11 mouse cellular contexts compared by ENCODE assay signal in the genomic region with DNA sequence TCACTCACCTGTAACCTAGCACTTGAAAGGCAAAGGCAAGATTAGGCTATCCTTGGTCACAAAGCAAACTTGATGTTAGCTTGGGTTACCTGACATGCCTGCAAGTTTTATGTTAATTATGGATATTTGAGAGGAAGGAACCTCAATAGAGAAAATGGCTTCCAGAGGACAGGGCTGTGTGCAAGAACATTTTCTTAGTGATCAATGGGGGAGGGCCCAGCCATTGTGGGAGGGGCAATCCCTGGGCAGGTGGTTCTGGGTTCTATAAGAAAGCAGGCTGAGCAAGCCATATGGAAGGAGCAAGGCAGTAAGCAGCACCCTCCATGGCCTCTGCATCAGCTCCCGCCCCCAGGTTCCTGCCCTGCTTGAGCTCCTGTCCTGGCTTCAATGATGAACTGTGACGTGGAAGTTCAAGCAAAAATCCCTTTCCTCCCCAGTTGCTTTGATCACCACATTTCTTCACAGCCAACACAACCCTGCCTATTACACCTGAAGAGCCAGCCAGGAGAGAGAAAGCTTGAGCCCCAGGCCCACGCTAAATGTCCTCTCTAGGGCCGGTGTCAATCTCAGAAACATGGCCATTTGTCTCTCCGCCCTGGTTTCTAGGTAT. TPM values are rescaled to one million over a fixed set of nuclear protein-coding genes. Genes with fewer than 3 reads are reported as not detected.
DNase-seq lines count a peak whose midpoint lies in the region; ATAC-seq and TF ChIP-seq lines count a peak whose summit lies in the region.
"Had no signal": no experiment of that assay in that cellular context is flagged by ENCODE, and none has a peak within 500 bp of the region (broad histone marks: within the 10 kb centered on the region; RNA-seq: fewer than 3 reads in every experiment).

No protein-coding gene starts in this region.

- H3K9me3 ChIP-seq in heart, embryonic 10.5 days: no peaks in the 10 kb centered on the region
- no peaks in the 10 kb centered on the region for H3K9me3 ChIP-seq in lung, embryonic 14.5 days (ENCODE audit: low read depth, low read length)
- no peaks in the 10 kb centered on the region for H3K9me3 ChIP-seq in neural tube, embryonic 15.5 days (replicated peaks)

- 91% methylated on average over 5 of the region's 5 CpGs for WGBS in heart, embryonic 10.5 days
- 87% methylated on average over 5 of the region's 5 CpGs for WGBS in lung, embryonic 14.5 days
- 89% methylated on average over 5 of the region's 5 CpGs for WGBS in neural tube, embryonic 15.5 days

- DNase-seq in heart, embryonic 10.5 days (ENCODE audit: low spot score): no peak
- DNase-seq in heart, postnatal 10 days: no peak
- DNase-seq in lung, embryonic 14.5 days: no peak
- DNase-seq in lung, postnatal 36 days: no peak
- no peak for DNase-seq in frontal cortex, postnatal 36 days (ENCODE audit: low spot score in 2 of 2)
- DNase-seq in right cerebral cortex, adult 2 months (ENCODE audit: low spot score in 2 of 2): no peak
- DNase-seq: B cell, adult 2 months; gastrocnemius, postnatal 36 days; lung, postnatal 14 days had no signal

- no peak overlapping the region for H3K4me3 ChIP-seq in heart, embryonic 10.5 days
- no peak overlapping the region for H3K4me3 ChIP-seq in lung, embryonic 14.5 days (ENCODE audit: low read depth, low read length)
- H3K4me3 ChIP-seq in neural tube, embryonic 15.5 days (replicated peaks): no peak overlapping the region

- intact Hi-C loops in heart, postnatal 10 days (cut with DNase I): loop anchor here (2.0 kb wide), 1 partner anchor 13 kb away; no protein-coding TSS in a partner anchor

- ATAC-seq in lung, embryonic 14.5 days (ENCODE audit: insufficient read depth): no peak
- peak; percentile 64 for ATAC-seq in inflammation-experienced regulatory T-cells, adult 6 months
- ATAC-seq in neural tube, embryonic 15.5 days (ENCODE audit: low FRiP score): no peak

- TF ChIP-seq CTCF in lung, embryonic 14.5 days (IDR thresholded peaks at IDR 0.05; ENCODE audit: low read depth): no peak

- H3K36me3 ChIP-seq in heart, embryonic 10.5 days: 0 out of 2 replicates have a peak, but pooled peaks cover 2% of the 10 kb centered on the region
- H3K36me3 ChIP-seq in lung, embryonic 14.5 days (ENCODE audit: insufficient read depth): no peaks in the 10 kb centered on the region
- no peaks in the 10 kb centered on the region for H3K36me3 ChIP-seq in neural tube, embryonic 15.5 days

- no peak overlapping the region for H3K4me2 ChIP-seq in lung, embryonic 14.5 days
- H3K4me2 ChIP-seq in neural tube, embryonic 15.5 days: no peak overlapping the region

- H3K27ac ChIP-seq in heart, embryonic 10.5 days: peak overlapping the region; percentile 71
- peak overlapping the region; percentile 61 for H3K27ac ChIP-seq in lung, embryonic 14.5 days (ENCODE audit: low read depth)
- H3K27ac ChIP-seq in neural tube, embryonic 15.5 days (replicated peaks): peak overlapping the region; percentile 68

- H3K4me1 ChIP-seq in heart, embryonic 10.5 days: peaks cover 78% of the 10 kb centered on the region
- peaks cover 42% of the 10 kb centered on the region for H3K4me1 ChIP-seq in lung, embryonic 14.5 days (ENCODE audit: insufficient read depth)
- peaks cover 72% of the 10 kb centered on the region for H3K4me1 ChIP-seq in neural tube, embryonic 15.5 days

- H3K9ac ChIP-seq in lung, embryonic 14.5 days: no peak overlapping the region
- H3K9ac ChIP-seq in neural tube, embryonic 15.5 days (replicated peaks): no peak overlapping the region

- H3K27me3 ChIP-seq in heart, embryonic 10.5 days (ENCODE audit: insufficient read depth, poor library complexity, severe bottlenecking): no peaks in the 10 kb centered on the region
- no peaks in the 10 kb centered on the region for H3K27me3 ChIP-seq in lung, embryonic 14.5 days (ENCODE audit: insufficient read depth, low read length)
- no peaks in the 10 kb centered on the region for H3K27me3 ChIP-seq in neural tube, embryonic 15.5 days (replicated peaks)

RNA-seq across cellular contexts. Expression of a gene that starts 20.3 kb away (rescaled TPM):
- 163 and 178 TPM in 2 replicates for polyA plus RNA-seq in heart, embryonic 10.5 days (2016; fragmentation: Nextera tagmentation; extraction: Ambion mirVana)
- 10 to 100 TPM; 73.1 to 76.1 TPM for total RNA-seq in heart, postnatal 10 days (2021)
- polyA plus RNA-seq in lung, embryonic 14.5 days (2014; fragmentation: Nextera tagmentation; extraction: Ambion mirVana): 151 and 165 TPM in 2 replicates
- 10 to 100 TPM; 46.6 to 88.2 (median 57.2) TPM for polyA plus RNA-seq in inflammation-experienced regulatory T-cells, adult 6 months (2017; shearing (Covaris generic))
- polyA plus RNA-seq in neural tube, embryonic 15.5 days (2015; fragmentation: Nextera tagmentation; extraction: Ambion mirVana): 160 and 162 TPM in 2 replicates

RNA-seq across cellular contexts. Expression of a gene that starts 55.8 kb away (rescaled TPM):
- polyA plus RNA-seq in heart, embryonic 10.5 days (2016; fragmentation: Nextera tagmentation; extraction: Ambion mirVana): 0.64 and 1.3 TPM in 2 replicates
- 1 to 10 TPM; 2.0 to 2.1 TPM for total RNA-seq in heart, postnatal 10 days (2021)
- 2.9 and 3.4 TPM in 2 replicates for polyA plus RNA-seq in lung, embryonic 14.5 days (2014; fragmentation: Nextera tagmentation; extraction: Ambion mirVana)
- polyA plus RNA-seq in inflammation-experienced regulatory T-cells, adult 6 months (2017; shearing (Covaris generic)): 100 to 1,000 TPM; 457 to 620 (median 469) TPM
- polyA plus RNA-seq in neural tube, embryonic 15.5 days (2015; fragmentation: Nextera tagmentation; extraction: Ambion mirVana): 2.3 and 27.7 TPM in 2 replicates

Comparison
In these comparisons a context has a peak if more than half of its experiments do, and no peak if none do; other contexts are left out.
1. RNA of a gene that starts 55.8 kb away (polyA plus RNA-seq): 457 to 620 TPM in inflammation-experienced regulatory T-cells, adult 6 months; 2.9 to 3.4 TPM in lung, embryonic 14.5 days, 2.3 to 27.7 TPM in neural tube, embryonic 15.5 days and 0.64 to 1.3 TPM in heart, embryonic 10.5 days; every median in the first group is over 10 times any median in the second.
2. Peak in every context shown above with its lines, with median percentiles within 50 percentile points of each other: H3K27ac ChIP-seq.